Mouse (Mus musculus): ENCODE results near the gene Zfp523. TPM values are rescaled to one million over a fixed set of nuclear protein-coding genes. Genes with fewer than 3 reads are reported as not detected.

Gene Zfp523
- polyA plus RNA-seq, 1 experiment, result 71.9 TPM

- WGBS, result 37% methylated on average over 7 of the region's 7 CpGs
- H3K27ac ChIP-seq (ENCODE audit: insufficient read depth, low read length), result no peak overlapping the region
- H3K27me3 ChIP-seq (ENCODE audit: control insufficient read depth, insufficient read depth, low read length), result no peaks in the 10 kb centered on the region
- H3K4me3 ChIP-seq (replicated peaks; ENCODE audit: insufficient read depth, low read depth, low read length), result no peak overlapping the region
- no peak for DNase-seq
- TF ChIP-seq POLR2A (IDR thresholded peaks at IDR 0.05; ENCODE audit: borderline replicate concordance, insufficient read depth, low read length) (no peak), CTCF (IDR thresholded peaks at IDR 0.05; ENCODE audit: borderline replicate concordance, insufficient read depth, low read depth, low read length) (no peak)
- H3K4me1 ChIP-seq (ENCODE audit: control insufficient read depth, insufficient read depth, low read length), result peaks cover 11% of the 10 kb centered on the region
These were observed 8.2 kb downstream of the Zfp523 start for GRCm38 (mm10) chr17:28184971-28185638.

- WGBS, result 92% methylated on average over 5 of the region's 5 CpGs
- Histone ChIP-seq H3K27ac (ENCODE audit: insufficient read depth, low read length) (no peak overlapping the region), H3K4me3 (replicated peaks; ENCODE audit: insufficient read depth, low read depth, low read length) (no peak overlapping the region), H3K4me1 (ENCODE audit: control insufficient read depth, insufficient read depth, low read length) (peaks cover 11% of the 10 kb centered on the region), H3K27me3 (ENCODE audit: control insufficient read depth, insufficient read depth, low read length) (no peaks in the 10 kb centered on the region)
- TF ChIP-seq POLR2A (IDR thresholded peaks at IDR 0.05; ENCODE audit: borderline replicate concordance, insufficient read depth, low read length), result no peak
- no peak for TF ChIP-seq CTCF (IDR thresholded peaks at IDR 0.05; ENCODE audit: borderline replicate concordance, insufficient read depth, low read depth, low read length)
- no peak for DNase-seq
These were observed 11.4 kb downstream of the Zfp523 start for GRCm38 (mm10) chr17:28188313-28188712.

DNA sequence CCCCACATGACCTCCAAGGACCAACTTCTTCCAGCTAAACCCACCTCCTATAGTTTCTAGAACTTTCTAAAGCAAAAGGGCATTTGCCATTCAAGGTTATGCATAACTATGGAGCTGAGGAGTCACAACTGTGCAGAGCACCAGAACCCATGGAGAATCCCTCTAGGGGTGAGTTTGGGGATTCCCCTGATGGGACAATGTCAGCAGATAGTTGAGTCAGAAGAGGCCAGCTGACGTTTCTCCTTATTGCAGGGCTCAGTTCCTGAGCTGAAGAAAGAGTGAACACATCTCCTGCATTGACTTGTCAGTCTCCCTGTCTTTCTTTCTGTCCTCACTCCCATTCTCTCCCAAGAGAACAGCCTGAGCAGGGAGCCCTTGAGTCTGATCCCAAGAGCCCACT lies 15.8 kb downstream of the Zfp523 start:
- no peaks in the 10 kb centered on the region for H3K27me3 ChIP-seq (ENCODE audit: control insufficient read depth, insufficient read depth, low read length)
- no peak overlapping the region for H3K27ac ChIP-seq (ENCODE audit: insufficient read depth, low read length)

DNA sequence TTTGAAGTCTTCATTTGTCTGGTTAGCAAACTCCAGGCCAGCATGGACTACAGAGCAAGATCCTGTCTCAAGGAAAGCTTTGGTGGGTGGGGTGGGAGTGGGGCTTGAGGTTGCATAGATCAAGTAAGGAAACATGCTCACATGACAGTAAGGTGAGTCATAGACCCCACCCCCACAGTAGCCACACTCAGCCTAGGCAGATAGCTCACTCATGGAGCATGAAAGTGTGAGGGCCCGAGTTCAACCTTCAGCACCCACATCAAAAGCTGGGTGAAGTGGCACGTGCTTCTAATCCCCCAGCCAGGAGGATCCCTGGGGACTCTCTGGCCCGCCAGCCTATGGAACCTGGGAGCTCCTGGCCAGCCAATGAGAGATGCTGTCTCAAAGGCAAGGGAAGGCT lies 16.6 kb downstream of the Zfp523 start:
- H3K4me1 ChIP-seq (ENCODE audit: control insufficient read depth, insufficient read depth, low read length), result no peaks in the 10 kb centered on the region
- no peak for TF ChIP-seq POLR2A (IDR thresholded peaks at IDR 0.05; ENCODE audit: borderline replicate concordance, insufficient read depth, low read length)
- TF ChIP-seq CTCF (IDR thresholded peaks at IDR 0.05; ENCODE audit: borderline replicate concordance, insufficient read depth, low read depth, low read length), result no peak
- DNase-seq, result no peak
- WGBS, result 81% methylated on average over 3 of the region's 3 CpGs
- H3K27me3 ChIP-seq (ENCODE audit: control insufficient read depth, insufficient read depth, low read length), result no peaks in the 10 kb centered on the region
- no peak overlapping the region for H3K4me3 ChIP-seq (replicated peaks; ENCODE audit: insufficient read depth, low read depth, low read length)
- H3K27ac ChIP-seq (ENCODE audit: insufficient read depth, low read length), result no peak overlapping the region

More for the DNA sequence above, 15.8 kb downstream of the Zfp523 start:
- no peak for TF ChIP-seq CTCF (IDR thresholded peaks at IDR 0.05; ENCODE audit: borderline replicate concordance, insufficient read depth, low read depth, low read length)
- TF ChIP-seq POLR2A (IDR thresholded peaks at IDR 0.05; ENCODE audit: borderline replicate concordance, insufficient read depth, low read length), result no peak
- DNase-seq, result no peak
- no peaks in the 10 kb centered on the region for H3K4me1 ChIP-seq (ENCODE audit: control insufficient read depth, insufficient read depth, low read length)
- 63% methylated on average over 1 of the region's 1 CpGs for WGBS
- no peak overlapping the region for H3K4me3 ChIP-seq (replicated peaks; ENCODE audit: insufficient read depth, low read depth, low read length)

DNA sequence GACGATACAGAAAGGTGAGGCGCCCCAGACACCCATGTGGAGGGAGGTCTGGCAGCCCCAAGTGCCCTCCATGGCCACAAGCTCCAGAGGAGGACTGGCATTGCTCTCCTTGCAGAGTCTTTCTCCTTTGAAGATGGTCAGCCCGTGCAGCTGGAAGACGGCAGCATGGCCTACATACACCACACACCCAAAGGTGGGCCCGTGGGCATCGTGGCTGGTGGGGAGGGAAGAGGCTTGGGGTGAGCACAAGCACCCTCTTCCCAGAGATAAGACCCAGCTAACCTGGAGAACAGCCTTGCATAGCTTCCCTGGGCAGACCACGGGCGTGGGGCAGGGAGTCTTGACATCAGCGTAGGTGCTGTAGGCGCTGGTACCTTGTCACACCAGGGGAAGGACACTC lies 18.1 kb downstream of the Zfp523 start:
- TF ChIP-seq CTCF (IDR thresholded peaks at IDR 0.05; ENCODE audit: borderline replicate concordance, insufficient read depth, low read depth, low read length) (no peak), POLR2A (IDR thresholded peaks at IDR 0.05; ENCODE audit: borderline replicate concordance, insufficient read depth, low read length) (no peak)
- H3K27ac ChIP-seq (ENCODE audit: insufficient read depth, low read length), result no peak overlapping the region
- no peak overlapping the region for H3K4me3 ChIP-seq (replicated peaks; ENCODE audit: insufficient read depth, low read depth, low read length)
- no peaks in the 10 kb centered on the region for H3K27me3 ChIP-seq (ENCODE audit: control insufficient read depth, insufficient read depth, low read length)
- no peak for DNase-seq
- H3K4me1 ChIP-seq (ENCODE audit: control insufficient read depth, insufficient read depth, low read length), result no peaks in the 10 kb centered on the region
- WGBS, result 94% methylated on average over 10 of the region's 10 CpGs

GRCm38 (mm10) chr17:28197646-28198045 lies 20.7 kb downstream of the Zfp523 start:
- no peak for DNase-seq
- TF ChIP-seq POLR2A (IDR thresholded peaks at IDR 0.05; ENCODE audit: borderline replicate concordance, insufficient read depth, low read length), result no peak
- Histone ChIP-seq H3K27ac (ENCODE audit: insufficient read depth, low read length) (no peak overlapping the region), H3K27me3 (ENCODE audit: control insufficient read depth, insufficient read depth, low read length) (no peaks in the 10 kb centered on the region), H3K4me1 (ENCODE audit: control insufficient read depth, insufficient read depth, low read length) (no peaks in the 10 kb centered on the region), H3K4me3 (replicated peaks; ENCODE audit: insufficient read depth, low read depth, low read length) (no peak overlapping the region)
- WGBS, result 55% methylated on average over 18 of the region's 18 CpGs

GRCm38 (mm10) chr17:28201982-28202381 lies 25.1 kb downstream of the Zfp523 start:
- Histone ChIP-seq H3K4me3 (replicated peaks; ENCODE audit: insufficient read depth, low read depth, low read length) (no peak overlapping the region), H3K4me1 (ENCODE audit: control insufficient read depth, insufficient read depth, low read length) (no peaks in the 10 kb centered on the region), H3K27ac (ENCODE audit: insufficient read depth, low read length) (no peak overlapping the region), H3K27me3 (ENCODE audit: control insufficient read depth, insufficient read depth, low read length) (no peaks in the 10 kb centered on the region)
- no peak for TF ChIP-seq POLR2A (IDR thresholded peaks at IDR 0.05; ENCODE audit: borderline replicate concordance, insufficient read depth, low read length)
- no peak for TF ChIP-seq CTCF (IDR thresholded peaks at IDR 0.05; ENCODE audit: borderline replicate concordance, insufficient read depth, low read depth, low read length)
- 72% methylated on average over 14 of the region's 14 CpGs for WGBS
- no peak for DNase-seq

- 47% methylated on average over 14 of the region's 14 CpGs for WGBS
- no peaks in the 10 kb centered on the region for H3K4me1 ChIP-seq (ENCODE audit: control insufficient read depth, insufficient read depth, low read length)
- no peak overlapping the region for H3K4me3 ChIP-seq (replicated peaks; ENCODE audit: insufficient read depth, low read depth, low read length)
- DNase-seq, result peak; percentile 41 to 55
- H3K27ac ChIP-seq (ENCODE audit: insufficient read depth, low read length), result no peak overlapping the region
- no peaks in the 10 kb centered on the region for H3K27me3 ChIP-seq (ENCODE audit: control insufficient read depth, insufficient read depth, low read length)
- TF ChIP-seq CTCF (IDR thresholded peaks at IDR 0.05; ENCODE audit: borderline replicate concordance, insufficient read depth, low read depth, low read length) (peak; percentile 85), POLR2A (IDR thresholded peaks at IDR 0.05; ENCODE audit: borderline replicate concordance, insufficient read depth, low read length) (no peak)
These were observed 27.3 kb downstream of the Zfp523 start for GRCm38 (mm10) chr17:28204052-28204720.

Measured in cerebellum, adult 2 months (tissue).